Mouse (Mus musculus): ENCODE data around the gene Kif26b. TPM values are rescaled to one million over a fixed set of nuclear protein-coding genes. Genes with fewer than 3 reads are reported as not detected.

The Kif26b gene
- polyA plus RNA-seq, 1 experiment, result 0.04 TPM

GRCm38 (mm10) chr1:178961661-178962060 is 432.7 kb downstream of the Kif26b start:
- no peaks in the 10 kb centered on the region for H3K36me3 ChIP-seq (ENCODE audit: control insufficient read depth, insufficient read depth, low read length)
- 86% methylated on average over 9 of the region's 9 CpGs for WGBS
- no peaks in the 10 kb centered on the region for H3K4me1 ChIP-seq (ENCODE audit: control insufficient read depth, insufficient read depth, insufficient read length)
- H3K27ac ChIP-seq (ENCODE audit: insufficient read depth, low read length), result no peak overlapping the region
- no peaks in the 10 kb centered on the region for H3K27me3 ChIP-seq (ENCODE audit: control insufficient read depth, insufficient read depth, low read length)
- no peak for TF ChIP-seq POLR2A (IDR thresholded peaks at IDR 0.05; ENCODE audit: low read depth, low read length)
- no peak for TF ChIP-seq CTCF (IDR thresholded peaks at IDR 0.05; ENCODE audit: extremely low read depth, insufficient read depth, insufficient read length, insufficient replicate concordance)
- H3K4me3 ChIP-seq (ENCODE audit: extremely low read depth, insufficient read depth, insufficient read length), result no peak overlapping the region
- no peak for DNase-seq (ENCODE audit: low read depth in 1 of 2, low spot score in 2 of 2)

DNA sequence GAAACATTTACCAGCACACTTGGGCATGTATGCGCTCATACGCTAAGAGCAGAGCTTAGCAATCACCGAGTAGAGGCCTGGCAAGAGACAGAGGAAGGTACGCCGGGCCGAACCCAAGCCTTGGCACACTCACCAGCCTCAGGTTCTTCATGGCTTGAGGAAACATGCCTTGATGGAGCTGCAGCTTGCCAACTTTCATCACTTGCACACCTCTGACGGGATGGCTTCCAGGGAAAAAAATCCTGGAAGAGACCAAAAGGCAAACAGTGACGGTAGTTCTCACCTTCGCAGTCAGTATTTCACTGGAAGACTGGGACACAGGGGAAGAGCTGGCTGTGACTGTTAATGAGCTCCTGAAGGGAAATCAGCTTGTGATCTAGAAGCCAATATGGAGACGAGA is 443.1 kb downstream of the Kif26b start:
- Histone ChIP-seq H3K4me1 (ENCODE audit: control insufficient read depth, insufficient read depth, insufficient read length) (no peaks in the 10 kb centered on the region), H3K4me3 (ENCODE audit: extremely low read depth, insufficient read depth, insufficient read length) (no peak overlapping the region), H3K27me3 (ENCODE audit: control insufficient read depth, insufficient read depth, low read length) (no peaks in the 10 kb centered on the region), H3K36me3 (ENCODE audit: control insufficient read depth, insufficient read depth, low read length) (no peaks in the 10 kb centered on the region), H3K27ac (ENCODE audit: insufficient read depth, low read length) (no peak overlapping the region)
- DNase-seq (ENCODE audit: low read depth in 1 of 2, low spot score in 2 of 2), result no peak
- WGBS, result 94% methylated on average over 10 of the region's 10 CpGs
- TF ChIP-seq CTCF (IDR thresholded peaks at IDR 0.05; ENCODE audit: extremely low read depth, insufficient read depth, insufficient read length, insufficient replicate concordance), result no peak
- TF ChIP-seq POLR2A (IDR thresholded peaks at IDR 0.05; ENCODE audit: low read depth, low read length), result no peak

- Histone ChIP-seq H3K4me1 (ENCODE audit: control insufficient read depth, insufficient read depth, insufficient read length) (no peaks in the 10 kb centered on the region), H3K27me3 (ENCODE audit: control insufficient read depth, insufficient read depth, low read length) (no peaks in the 10 kb centered on the region), H3K27ac (ENCODE audit: insufficient read depth, low read length) (no peak overlapping the region), H3K36me3 (ENCODE audit: control insufficient read depth, insufficient read depth, low read length) (no peaks in the 10 kb centered on the region), H3K4me3 (ENCODE audit: extremely low read depth, insufficient read depth, insufficient read length) (no peak overlapping the region)
- no peak for DNase-seq (ENCODE audit: low read depth in 1 of 2, low spot score in 2 of 2)
- 89% methylated on average over 8 of the region's 8 CpGs for WGBS
- TF ChIP-seq POLR2A (IDR thresholded peaks at IDR 0.05; ENCODE audit: low read depth, low read length) (no peak), CTCF (IDR thresholded peaks at IDR 0.05; ENCODE audit: extremely low read depth, insufficient read depth, insufficient read length, insufficient replicate concordance) (no peak)
Observed at GRCm38 (mm10) chr1:178978617-178979245, 449.8 kb downstream of the Kif26b start.

GRCm38 (mm10) chr1:178980185-178980584 is 451.3 kb downstream of the Kif26b start:
- no peaks in the 10 kb centered on the region for H3K27me3 ChIP-seq (ENCODE audit: control insufficient read depth, insufficient read depth, low read length)
- no peak overlapping the region for H3K4me3 ChIP-seq (ENCODE audit: extremely low read depth, insufficient read depth, insufficient read length)
- H3K4me1 ChIP-seq (ENCODE audit: control insufficient read depth, insufficient read depth, insufficient read length), result no peaks in the 10 kb centered on the region
- TF ChIP-seq POLR2A (IDR thresholded peaks at IDR 0.05; ENCODE audit: low read depth, low read length), result no peak
- TF ChIP-seq CTCF (IDR thresholded peaks at IDR 0.05; ENCODE audit: extremely low read depth, insufficient read depth, insufficient read length, insufficient replicate concordance), result no peak
- no peak overlapping the region for H3K27ac ChIP-seq (ENCODE audit: insufficient read depth, low read length)
- H3K36me3 ChIP-seq (ENCODE audit: control insufficient read depth, insufficient read depth, low read length), result no peaks in the 10 kb centered on the region
- no peak for DNase-seq (ENCODE audit: low read depth in 1 of 2, low spot score in 2 of 2)

DNA sequence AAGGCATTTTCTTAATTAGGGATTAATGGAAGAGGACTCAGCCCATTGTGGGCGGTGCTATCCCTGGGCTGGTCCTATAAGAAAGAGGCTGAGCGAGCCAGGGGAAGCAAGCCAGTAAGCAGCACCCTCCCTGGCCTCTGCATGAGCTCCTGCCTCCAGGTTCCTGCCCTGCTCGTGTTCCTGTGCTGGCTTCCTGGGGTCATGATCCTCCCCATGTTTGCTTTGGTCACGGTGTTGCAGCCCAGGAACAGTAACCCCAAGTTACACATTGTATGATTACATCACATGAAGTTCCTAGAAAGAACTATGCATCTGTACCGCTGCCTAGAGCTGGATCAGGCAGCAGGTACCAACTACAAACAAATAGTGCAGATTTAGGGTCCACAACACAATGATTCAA is 452.7 kb downstream of the Kif26b start:
- TF ChIP-seq POLR2A (IDR thresholded peaks at IDR 0.05; ENCODE audit: low read depth, low read length) (no peak), CTCF (IDR thresholded peaks at IDR 0.05; ENCODE audit: extremely low read depth, insufficient read depth, insufficient read length, insufficient replicate concordance) (no peak)
- no peak for DNase-seq (ENCODE audit: low read depth in 1 of 2, low spot score in 2 of 2)
- H3K36me3 ChIP-seq (ENCODE audit: control insufficient read depth, insufficient read depth, low read length), result no peaks in the 10 kb centered on the region
- WGBS, result 85% methylated on average over 5 of the region's 5 CpGs
- no peaks in the 10 kb centered on the region for H3K4me1 ChIP-seq (ENCODE audit: control insufficient read depth, insufficient read depth, insufficient read length)
- H3K27me3 ChIP-seq (ENCODE audit: control insufficient read depth, insufficient read depth, low read length), result no peaks in the 10 kb centered on the region
- H3K27ac ChIP-seq (ENCODE audit: insufficient read depth, low read length), result no peak overlapping the region
- no peak overlapping the region for H3K4me3 ChIP-seq (ENCODE audit: extremely low read depth, insufficient read depth, insufficient read length)

DNA sequence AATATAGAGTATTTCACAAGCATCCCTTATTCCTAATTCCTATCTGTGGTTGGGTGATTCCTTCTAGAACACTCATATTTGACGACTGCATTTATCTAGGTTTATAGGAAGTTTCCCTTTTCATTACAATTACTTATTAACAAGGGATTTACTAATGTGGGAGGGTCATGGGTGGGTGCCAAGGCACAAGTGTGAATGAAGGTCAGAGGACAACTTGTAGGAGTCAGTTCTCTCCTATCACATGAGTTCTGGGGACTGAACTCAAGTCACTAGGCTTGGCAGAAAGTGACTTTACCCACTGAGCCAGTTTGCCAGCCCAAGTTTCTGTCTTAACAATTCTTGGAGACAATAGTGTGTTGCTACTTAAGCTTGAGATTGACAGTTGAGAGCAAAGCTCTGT is 459.3 kb downstream of the Kif26b start:
- Histone ChIP-seq H3K36me3 (ENCODE audit: control insufficient read depth, insufficient read depth, low read length) (no peaks in the 10 kb centered on the region), H3K27me3 (ENCODE audit: control insufficient read depth, insufficient read depth, low read length) (no peaks in the 10 kb centered on the region), H3K4me1 (ENCODE audit: control insufficient read depth, insufficient read depth, insufficient read length) (no peaks in the 10 kb centered on the region), H3K27ac (ENCODE audit: insufficient read depth, low read length) (no peak overlapping the region), H3K4me3 (ENCODE audit: extremely low read depth, insufficient read depth, insufficient read length) (no peak overlapping the region)
- TF ChIP-seq POLR2A (IDR thresholded peaks at IDR 0.05; ENCODE audit: low read depth, low read length) (no peak), CTCF (IDR thresholded peaks at IDR 0.05; ENCODE audit: extremely low read depth, insufficient read depth, insufficient read length, insufficient replicate concordance) (no peak)
- DNase-seq (ENCODE audit: low read depth in 1 of 2, low spot score in 2 of 2), result no peak
- 83% methylated on average over 1 of the region's 1 CpGs for WGBS

Other genes with a start within 250 kb of the Kif26b start
- gene Cox20, start 210.0 kb upstream of the Kif26b start, polyA plus RNA-seq (2012; rRNA removed), result 3.7 and 4.2 TPM in 2 replicates
- gene Hnrnpu, start 191.3 kb upstream of the Kif26b start, polyA plus RNA-seq (2012; rRNA removed), result 48.6 and 58.2 TPM in 2 replicates
- gene Efcab2, start 123.0 kb upstream of the Kif26b start, polyA plus RNA-seq (2012; rRNA removed), result 0.23 and 0.34 TPM in 2 replicates